Mouse (Mus musculus): ENCODE data around the gene Denr.

Denr gene

GRCm38 (mm10) chr5:123906146-123906975 is 614 bp upstream of the Denr start:
- DNase-seq (ENCODE audit: low read depth, low spot score), result peak; percentile 54

- no peak for DNase-seq (ENCODE audit: low read depth, low spot score)
Observed at GRCm38 (mm10) chr5:123907631-123907977, 629 bp downstream of the Denr start.

GRCm38 (mm10) chr5:123914852-123915251 is 7.9 kb downstream of the Denr start:
- no peak for DNase-seq (ENCODE audit: low read depth, low spot score)

GRCm38 (mm10) chr5:123922112-123922511 is 15.1 kb downstream of the Denr start:
- DNase-seq (ENCODE audit: low read depth, low spot score), result no peak

GRCm38 (mm10) chr5:123927118-123927517 is 20.1 kb downstream of the Denr start, which contains the start of gene Gm43518:
TSS of gene Gm43518 (plus strand) at chr5:123927418.
- DNase-seq (ENCODE audit: low read depth, low spot score), result no peak

GRCm38 (mm10) chr5:123930508-123930989 is 23.6 kb downstream of the Denr start, which contains the start of gene Ccdc62:
TSS of gene Ccdc62 (plus strand) at chr5:123930679.
- peak; percentile 93 for DNase-seq (ENCODE audit: low read depth, low spot score)

- DNase-seq (ENCODE audit: low read depth, low spot score), result no peak
Observed at GRCm38 (mm10) chr5:123931131-123931530, 24.2 kb downstream of the Denr start.

- peak; percentile 34 for DNase-seq (ENCODE audit: low read depth, low spot score)
Observed at GRCm38 (mm10) chr5:123932927-123933326, 26.0 kb downstream of the Denr start.

- no peak for DNase-seq (ENCODE audit: low read depth, low spot score)
Observed at GRCm38 (mm10) chr5:123933556-123933955, 26.6 kb downstream of the Denr start.

- peak; percentile 12 for DNase-seq (ENCODE audit: low read depth, low spot score)
Observed at GRCm38 (mm10) chr5:123933957-123934591, 27.1 kb downstream of the Denr start.

GRCm38 (mm10) chr5:123935931-123936330 is 29.0 kb downstream of the Denr start:
- no peak for DNase-seq (ENCODE audit: low read depth, low spot score)

GRCm38 (mm10) chr5:123938479-123938878 is 31.5 kb downstream of the Denr start:
- DNase-seq (ENCODE audit: low read depth, low spot score), result no peak

GRCm38 (mm10) chr5:123946546-123946945 is 39.6 kb downstream of the Denr start:
- peak; percentile 38 for DNase-seq (ENCODE audit: low read depth, low spot score)

GRCm38 (mm10) chr5:123947041-123947761 is 40.2 kb downstream of the Denr start:
- peak; percentile 87 for DNase-seq (ENCODE audit: low read depth, low spot score)

- DNase-seq (ENCODE audit: low read depth, low spot score), result no peak
Observed at GRCm38 (mm10) chr5:123952365-123953045, 45.5 kb downstream of the Denr start.

- DNase-seq (ENCODE audit: low read depth, low spot score), result no peak
Observed at GRCm38 (mm10) chr5:123957213-123957612, 50.2 kb downstream of the Denr start.

- no peak for DNase-seq (ENCODE audit: low read depth, low spot score)
Observed at GRCm38 (mm10) chr5:123959018-123959417, 52.0 kb downstream of the Denr start.

GRCm38 (mm10) chr5:123960129-123960528 is 53.2 kb downstream of the Denr start:
- DNase-seq (ENCODE audit: low read depth, low spot score), result no peak

GRCm38 (mm10) chr5:123961046-123961445 is 54.1 kb downstream of the Denr start:
- no peak for DNase-seq (ENCODE audit: low read depth, low spot score)

GRCm38 (mm10) chr5:123964208-123964607 is 57.2 kb downstream of the Denr start:
- no peak for DNase-seq (ENCODE audit: low read depth, low spot score)

GRCm38 (mm10) chr5:123966759-123967158 is 59.8 kb downstream of the Denr start:
- no peak for DNase-seq (ENCODE audit: low read depth, low spot score)
